Mouse (Mus musculus) embryonic facial prominence, embryonic 13.5 days (tissue): ENCODE measurements around the gene AI837181. TPM values are rescaled to one million over a fixed set of nuclear protein-coding genes. Genes with fewer than 3 reads are reported as not detected.

Experiments used
- ATAC-seq: fragments of 200-750 bp; cut with Nextera tagmentation; 2 replicates; pipeline ENCODE4 v1.8.0; 2017; ENCODE audit warnings: low read depth; ENCODE audit not compliant: insufficient number of reproducible peaks, insufficient read depth, low FRiP score, low TSS enrichment
- H3K27ac ChIP-seq: fragments of 300-500 bp; sonication (generic); 2 replicates; pipeline ENCODE4 v1.5.1; 2015; ENCODE audit warnings: moderate library complexity, mild to moderate bottlenecking, inconsistent platforms
- H3K27me3 ChIP-seq: fragments of 300-500 bp; sonication (generic); 2 replicates; pipeline ENCODE4 v1.6.1; 2015; ENCODE audit warnings: mild to moderate bottlenecking, inconsistent platforms
- H3K36me3 ChIP-seq: fragments of 300-500 bp; sonication (generic); 2 replicates; pipeline ENCODE4 v1.6.1; 2015; ENCODE audit warnings: mild to moderate bottlenecking, inconsistent platforms
- H3K4me1 ChIP-seq: fragments of 300-500 bp; sonication (generic); 2 replicates; pipeline ENCODE4 v1.6.1; 2015; ENCODE audit warnings: inconsistent platforms
- H3K4me2 ChIP-seq: fragments of 300-500 bp; sonication (generic); 2 replicates; pipeline ENCODE4 v1.6.1; 2015; ENCODE audit warnings: moderate library complexity, mild to moderate bottlenecking, inconsistent platforms
- H3K4me3 ChIP-seq: fragments of 300-500 bp; sonication (generic); 2 replicates; pipeline ENCODE4 v1.5.1; 2015; ENCODE audit warnings: mild to moderate bottlenecking, inconsistent platforms
- H3K9ac ChIP-seq: fragments of 300-500 bp; sonication (generic); 2 replicates; pipeline ENCODE4 v1.6.1; 2015; ENCODE audit warnings: mild to moderate bottlenecking, inconsistent platforms
- H3K9me3 ChIP-seq: fragments of 300-500 bp; sonication (generic); 2 replicates; pipeline ENCODE4 v1.6.1; 2016; ENCODE audit warnings: inconsistent platforms
- WGBS: fragments of 180-500 bp; shearing (Covaris S2); methylation state at CpG from one replicate; pipeline ENCODE4 v1.1.7; 2015; ENCODE audit warnings: mixed read lengths; 5-methylcytosine and 5-hydroxymethylcytosine counted together
- polyA plus RNA-seq: library from polyadenylated mRNA; unstranded; fragments of >200 nt; fragmentation: Nextera tagmentation; extraction: Ambion mirVana; gene quantifications from 2 replicates; pipeline ENCODE4 v1.2.1, GENCODE M21; 2015

The AI837181 gene
- polyA plus RNA-seq, 1 experiment from 2014 or later = 67.3 TPM

- H3K4me3 ChIP-seq = no peak overlapping the region
- H3K4me2 ChIP-seq = no peak overlapping the region
- peaks cover 42% of the 10 kb centered on the region for H3K36me3 ChIP-seq
- H3K9ac ChIP-seq = no peak overlapping the region
- H3K27ac ChIP-seq = no peak overlapping the region
- H3K4me1 ChIP-seq = peaks cover 20% of the 10 kb centered on the region
- no peak for ATAC-seq
- H3K9me3 ChIP-seq = no peaks in the 10 kb centered on the region
- no peaks in the 10 kb centered on the region for H3K27me3 ChIP-seq
- 95% methylated on average over 8 of the region's 8 CpGs for WGBS
Observed at GRCm38 (mm10) chr19:5418750-5419466, 6.0 kb upstream of the AI837181 start.

GRCm38 (mm10) chr19:5419630-5420029 is 5.3 kb upstream of the AI837181 start:
- H3K27me3 ChIP-seq = no peaks in the 10 kb centered on the region
- H3K9ac ChIP-seq = no peak overlapping the region
- H3K4me3 ChIP-seq = no peak overlapping the region
- no peak overlapping the region for H3K27ac ChIP-seq
- peaks cover 21% of the 10 kb centered on the region for H3K4me1 ChIP-seq
- no peaks in the 10 kb centered on the region for H3K9me3 ChIP-seq
- WGBS = 90% methylated on average over 9 of the region's 9 CpGs
- no peak overlapping the region for H3K4me2 ChIP-seq
- H3K36me3 ChIP-seq = peaks cover 42% of the 10 kb centered on the region
- ATAC-seq = no peak

GRCm38 (mm10) chr19:5420579-5420978 is 4.4 kb upstream of the AI837181 start:
- H3K36me3 ChIP-seq = peaks cover 42% of the 10 kb centered on the region
- H3K4me3 ChIP-seq = no peak overlapping the region
- no peak overlapping the region for H3K27ac ChIP-seq
- H3K27me3 ChIP-seq = no peaks in the 10 kb centered on the region
- H3K9ac ChIP-seq = no peak overlapping the region
- peaks cover 21% of the 10 kb centered on the region for H3K4me1 ChIP-seq
- ATAC-seq = no peak
- 91% methylated on average over 6 of the region's 6 CpGs for WGBS
- no peak overlapping the region for H3K4me2 ChIP-seq
- no peaks in the 10 kb centered on the region for H3K9me3 ChIP-seq

- Histone ChIP-seq H3K27me3 (no peaks in the 10 kb centered on the region), H3K36me3 (peaks cover 51% of the 10 kb centered on the region), H3K4me3 (no peak overlapping the region), H3K9ac (peak overlapping the region; percentile 49; the same call in 1 of the 2 replicates), H3K9me3 (no peaks in the 10 kb centered on the region), H3K4me2 (no peak overlapping the region), H3K4me1 (peaks cover 32% of the 10 kb centered on the region), H3K27ac (no peak overlapping the region)
- 83% methylated on average over 5 of the region's 5 CpGs for WGBS
- ATAC-seq = no peak
Observed at GRCm38 (mm10) chr19:5421784-5422183, 3.2 kb upstream of the AI837181 start.

GRCm38 (mm10) chr19:5422267-5422666 is 2.7 kb upstream of the AI837181 start:
- H3K4me1 ChIP-seq = peaks cover 37% of the 10 kb centered on the region
- H3K27ac ChIP-seq = no peak overlapping the region
- H3K27me3 ChIP-seq = no peaks in the 10 kb centered on the region
- H3K9me3 ChIP-seq = no peaks in the 10 kb centered on the region
- peaks cover 56% of the 10 kb centered on the region for H3K36me3 ChIP-seq
- ATAC-seq = no peak
- peak overlapping the region; percentile 49; the same call in 1 of the 2 replicates for H3K9ac ChIP-seq
- no peak overlapping the region for H3K4me2 ChIP-seq
- 89% methylated on average over 10 of the region's 10 CpGs for WGBS
- H3K4me3 ChIP-seq = no peak overlapping the region

- peak overlapping the region; percentile 79 for H3K4me2 ChIP-seq
- H3K27ac ChIP-seq = no peak overlapping the region
- 85% methylated on average over 9 of the region's 9 CpGs for WGBS
- H3K9me3 ChIP-seq = no peaks in the 10 kb centered on the region
- ATAC-seq = no peak
- peak overlapping the region; percentile 85 for H3K9ac ChIP-seq
- H3K36me3 ChIP-seq = peaks cover 57% of the 10 kb centered on the region
- H3K4me3 ChIP-seq = peak overlapping the region; percentile 72
- H3K27me3 ChIP-seq = no peaks in the 10 kb centered on the region
- peaks cover 37% of the 10 kb centered on the region for H3K4me1 ChIP-seq
Observed at GRCm38 (mm10) chr19:5422895-5423443, 2.0 kb upstream of the AI837181 start.

GRCm38 (mm10) chr19:5423561-5423960 is 1.4 kb upstream of the AI837181 start:
- WGBS = 60% methylated on average over 12 of the region's 12 CpGs
- H3K4me2 ChIP-seq = peak overlapping the region; percentile 79
- peak overlapping the region; percentile 72 for H3K4me3 ChIP-seq
- peak overlapping the region; percentile 85 for H3K9ac ChIP-seq
- no peaks in the 10 kb centered on the region for H3K9me3 ChIP-seq
- H3K27me3 ChIP-seq = no peaks in the 10 kb centered on the region
- H3K36me3 ChIP-seq = peaks cover 60% of the 10 kb centered on the region
- no peak for ATAC-seq
- H3K4me1 ChIP-seq = peaks cover 37% of the 10 kb centered on the region
- H3K27ac ChIP-seq = peak overlapping the region; percentile 90

GRCm38 (mm10) chr19:5424092-5424781 is 707 bp upstream of the AI837181 start:
- ATAC-seq = peak; percentile 60
- WGBS = under 1% methylated on average over 47 of the region's 48 CpGs
- peaks cover 58% of the 10 kb centered on the region for H3K36me3 ChIP-seq

GRCm38 (mm10) chr19:5425906-5426565 is 1.1 kb downstream of the AI837181 start:
- Histone ChIP-seq H3K27ac (no peak overlapping the region), H3K9me3 (no peaks in the 10 kb centered on the region), H3K4me3 (peak overlapping the region; percentile 72), H3K4me1 (peaks cover 37% of the 10 kb centered on the region), H3K36me3 (peaks cover 44% of the 10 kb centered on the region), H3K27me3 (no peaks in the 10 kb centered on the region), H3K4me2 (peak overlapping the region; percentile 79), H3K9ac (peak overlapping the region; percentile 93)
- 89% methylated on average over 18 of the region's 18 CpGs for WGBS
- no peak for ATAC-seq

More at GRCm38 (mm10) chr19:5424092-5424781, 707 bp upstream of the AI837181 start:
- H3K27me3 ChIP-seq = no peaks in the 10 kb centered on the region
- peak overlapping the region; percentile 79 for H3K4me2 ChIP-seq
- H3K27ac ChIP-seq = peak overlapping the region; percentile 90
- H3K9ac ChIP-seq = peak overlapping the region; percentile 85
- no peaks in the 10 kb centered on the region for H3K9me3 ChIP-seq
- H3K4me3 ChIP-seq = peak overlapping the region; percentile 72
- peaks cover 37% of the 10 kb centered on the region for H3K4me1 ChIP-seq

GRCm38 (mm10) chr19:5426640-5427290 is 1.8 kb downstream of the AI837181 start:
- Histone ChIP-seq H3K9me3 (no peaks in the 10 kb centered on the region), H3K4me3 (peak overlapping the region; percentile 72), H3K36me3 (peaks cover 37% of the 10 kb centered on the region), H3K27ac (no peak overlapping the region), H3K27me3 (no peaks in the 10 kb centered on the region), H3K9ac (peak overlapping the region; percentile 93), H3K4me2 (peak overlapping the region; percentile 79), H3K4me1 (peaks cover 37% of the 10 kb centered on the region)
- ATAC-seq = no peak
- WGBS = 91% methylated on average over 13 of the region's 13 CpGs

- Histone ChIP-seq H3K4me2 (no peak overlapping the region), H3K36me3 (peaks cover 24% of the 10 kb centered on the region), H3K9me3 (no peaks in the 10 kb centered on the region), H3K4me3 (no peak overlapping the region), H3K27ac (peak overlapping the region; percentile 48; the same call in 1 of the 2 replicates), H3K4me1 (peaks cover 34% of the 10 kb centered on the region), H3K9ac (no peak overlapping the region), H3K27me3 (no peaks in the 10 kb centered on the region)
- ATAC-seq = no peak
- WGBS = 73% methylated on average over 2 of the region's 2 CpGs
Observed at GRCm38 (mm10) chr19:5428083-5428482, 3.1 kb downstream of the AI837181 start.
